Mouse (Mus musculus): ENCODE results near the gene Olfr995. TPM values are rescaled to one million over a fixed set of nuclear protein-coding genes. Genes with fewer than 3 reads are reported as not detected.

The Olfr995 gene
- not detected in 2 replicates for polyA plus RNA-seq (2014; fragmentation: Nextera tagmentation; extraction: Ambion mirVana)

GRCm38 (mm10) chr2:85443539-85443938 is at the start of gene Olfr995:
Gene Olfr995, minus strand, starts transcription at chr2:85443639.
- no peak within 1 kb of the TSS for H3K4me3 ChIP-seq (ENCODE audit: low read depth, low read length)
- no peaks in the 10 kb centered on the region for H3K9me3 ChIP-seq (ENCODE audit: control insufficient read depth, low read length)
- no peaks in the 10 kb centered on the region for H3K36me3 ChIP-seq (ENCODE audit: control insufficient read depth, insufficient read depth, low read length)
- no peaks in the 10 kb centered on the region for H3K4me1 ChIP-seq (replicated peaks; ENCODE audit: control insufficient read depth, insufficient read depth, low read length)
- ATAC-seq (replicated peaks; ENCODE audit: low FRiP score, low TSS enrichment, low read depth) = no peak
- no peak within 1 kb of the TSS for H3K27ac ChIP-seq (ENCODE audit: low read depth)
- H3K27me3 ChIP-seq (replicated peaks; ENCODE audit: control insufficient read depth, insufficient read depth, low read length) = no peaks in the 10 kb centered on the region
- no peak for DNase-seq (ENCODE audit: low spot score)
- WGBS = 33% methylated on average over 1 of the region's 1 CpGs
- no peak within 1 kb of the TSS for H3K9ac ChIP-seq (ENCODE audit: low read length)
- H3K4me2 ChIP-seq (ENCODE audit: low read length) = no peak within 1 kb of the TSS

DNA sequence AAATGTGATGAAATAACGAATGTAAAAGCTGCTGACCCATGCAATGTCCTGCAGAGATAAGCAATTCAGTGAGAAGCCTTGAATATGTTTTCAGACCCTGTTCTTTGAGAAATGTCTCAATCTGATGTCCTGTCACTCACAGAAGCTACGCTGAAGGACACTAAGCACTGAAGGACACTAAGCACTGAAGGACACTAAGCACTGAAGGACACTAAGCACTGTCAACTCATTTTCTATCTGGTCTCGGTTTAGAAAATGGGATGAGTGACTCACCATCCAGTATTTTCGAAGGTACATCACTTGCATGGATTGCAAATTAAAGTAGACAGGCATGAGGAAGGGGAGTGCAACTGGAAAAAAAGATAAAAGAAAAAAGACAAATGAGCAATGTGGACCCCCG is 47.0 kb upstream of the Olfr995 start:
- H3K4me3 ChIP-seq (ENCODE audit: low read depth, low read length) = no peak overlapping the region
- no peak overlapping the region for H3K27ac ChIP-seq (ENCODE audit: low read depth)
- no peaks in the 10 kb centered on the region for H3K4me1 ChIP-seq (replicated peaks; ENCODE audit: control insufficient read depth, insufficient read depth, low read length)
- H3K9ac ChIP-seq (ENCODE audit: low read length) = no peak overlapping the region
- no peak for ATAC-seq (replicated peaks; ENCODE audit: low FRiP score, low TSS enrichment, low read depth)
- 77% methylated on average over 5 of the region's 5 CpGs for WGBS
- DNase-seq (ENCODE audit: low spot score) = no peak
- no peaks in the 10 kb centered on the region for H3K9me3 ChIP-seq (ENCODE audit: control insufficient read depth, low read length)
- H3K36me3 ChIP-seq (ENCODE audit: control insufficient read depth, insufficient read depth, low read length) = no peaks in the 10 kb centered on the region
- no peak overlapping the region for H3K4me2 ChIP-seq (ENCODE audit: low read length)
- no peaks in the 10 kb centered on the region for H3K27me3 ChIP-seq (replicated peaks; ENCODE audit: control insufficient read depth, insufficient read depth, low read length)

GRCm38 (mm10) chr2:85466801-85467325 is 23.4 kb upstream of the Olfr995 start:
- 84% methylated on average over 3 of the region's 3 CpGs for WGBS

DNA sequence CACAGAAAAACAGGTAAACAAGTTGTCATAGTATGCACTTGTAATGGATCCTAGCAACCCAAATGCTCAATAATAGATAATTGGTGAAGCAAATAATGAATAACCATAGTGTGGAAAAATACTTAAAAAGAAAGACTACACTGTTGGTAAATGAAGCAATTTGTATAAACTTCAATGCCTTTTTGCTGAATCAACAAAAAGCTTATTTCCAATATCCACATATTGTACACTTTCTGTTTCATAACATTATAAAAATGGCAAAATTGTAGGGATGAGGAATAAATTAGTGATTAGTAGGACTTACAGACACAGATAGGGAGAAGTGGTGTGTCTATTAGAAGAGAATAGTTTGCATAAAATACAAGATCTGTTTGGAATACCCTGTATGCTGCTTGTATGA is 893 bp downstream of the Olfr995 start:
- DNase-seq (ENCODE audit: low spot score) (no peak), ATAC-seq (replicated peaks; ENCODE audit: low FRiP score, low TSS enrichment, low read depth) (no peak)
- no peaks in the 10 kb centered on the region for H3K36me3 ChIP-seq (ENCODE audit: control insufficient read depth, insufficient read depth, low read length)
- no peaks in the 10 kb centered on the region for H3K27me3 ChIP-seq (replicated peaks; ENCODE audit: control insufficient read depth, insufficient read depth, low read length)
- no peak overlapping the region for H3K4me2 ChIP-seq (ENCODE audit: low read length)
- H3K4me3 ChIP-seq (ENCODE audit: low read depth, low read length) = no peak overlapping the region
- no peaks in the 10 kb centered on the region for H3K4me1 ChIP-seq (replicated peaks; ENCODE audit: control insufficient read depth, insufficient read depth, low read length)
- H3K9me3 ChIP-seq (ENCODE audit: control insufficient read depth, low read length) = no peaks in the 10 kb centered on the region
- H3K27ac ChIP-seq (ENCODE audit: low read depth) = no peak overlapping the region
- H3K9ac ChIP-seq (ENCODE audit: low read length) = no peak overlapping the region

More at GRCm38 (mm10) chr2:85466801-85467325, 23.4 kb upstream of the Olfr995 start:
- no peaks in the 10 kb centered on the region for H3K27me3 ChIP-seq (replicated peaks; ENCODE audit: control insufficient read depth, insufficient read depth, low read length)
- H3K4me1 ChIP-seq (replicated peaks; ENCODE audit: control insufficient read depth, insufficient read depth, low read length) = no peaks in the 10 kb centered on the region
- no peaks in the 10 kb centered on the region for H3K36me3 ChIP-seq (ENCODE audit: control insufficient read depth, insufficient read depth, low read length)
- H3K4me2 ChIP-seq (ENCODE audit: low read length) = no peak overlapping the region
- DNase-seq (ENCODE audit: low spot score) = no peak
- H3K9me3 ChIP-seq (ENCODE audit: control insufficient read depth, low read length) = no peaks in the 10 kb centered on the region
- no peak overlapping the region for H3K27ac ChIP-seq (ENCODE audit: low read depth)
- no peak for ATAC-seq (replicated peaks; ENCODE audit: low FRiP score, low TSS enrichment, low read depth)
- no peak overlapping the region for H3K4me3 ChIP-seq (ENCODE audit: low read depth, low read length)
- H3K9ac ChIP-seq (ENCODE audit: low read length) = no peak overlapping the region

DNA sequence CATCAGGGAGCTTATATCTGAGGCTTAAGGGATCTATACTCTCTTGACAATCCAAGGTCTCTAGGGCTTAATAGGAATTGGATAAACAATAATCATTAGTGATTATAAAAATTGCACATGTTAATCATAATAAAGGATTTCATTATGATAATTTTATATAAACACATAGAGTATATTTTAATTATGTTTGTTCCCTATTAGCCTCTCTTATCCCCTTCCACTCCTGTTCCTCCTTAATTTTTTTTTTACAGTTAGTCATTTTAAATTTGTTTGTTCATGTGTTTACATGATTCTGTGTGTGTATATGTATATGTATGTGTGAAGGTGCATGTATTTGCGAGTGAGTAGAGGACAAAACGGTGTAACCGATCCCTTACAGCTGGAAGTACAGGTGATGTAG is 7.1 kb downstream of the Olfr995 start, which contains the start of gene Olfr994:
Gene Olfr994, minus strand, starts transcription at position 101 of the 400 bp plus-strand sequence.
- ATAC-seq (replicated peaks; ENCODE audit: low FRiP score, low TSS enrichment, low read depth) (no peak), DNase-seq (ENCODE audit: low spot score) (no peak)
- 84% methylated on average over 3 of the region's 3 CpGs for WGBS
- no peak within 1 kb of the TSS for H3K4me2 ChIP-seq (ENCODE audit: low read length)
- no peaks in the 10 kb centered on the region for H3K27me3 ChIP-seq (replicated peaks; ENCODE audit: control insufficient read depth, insufficient read depth, low read length)
- H3K4me3 ChIP-seq (ENCODE audit: low read depth, low read length) = no peak within 1 kb of the TSS
- no peak within 1 kb of the TSS for H3K9ac ChIP-seq (ENCODE audit: low read length)
- H3K4me1 ChIP-seq (replicated peaks; ENCODE audit: control insufficient read depth, insufficient read depth, low read length) = no peaks in the 10 kb centered on the region
- no peak within 1 kb of the TSS for H3K27ac ChIP-seq (ENCODE audit: low read depth)
- H3K36me3 ChIP-seq (ENCODE audit: control insufficient read depth, insufficient read depth, low read length) = no peaks in the 10 kb centered on the region
- no peaks in the 10 kb centered on the region for H3K9me3 ChIP-seq (ENCODE audit: control insufficient read depth, low read length)

DNA sequence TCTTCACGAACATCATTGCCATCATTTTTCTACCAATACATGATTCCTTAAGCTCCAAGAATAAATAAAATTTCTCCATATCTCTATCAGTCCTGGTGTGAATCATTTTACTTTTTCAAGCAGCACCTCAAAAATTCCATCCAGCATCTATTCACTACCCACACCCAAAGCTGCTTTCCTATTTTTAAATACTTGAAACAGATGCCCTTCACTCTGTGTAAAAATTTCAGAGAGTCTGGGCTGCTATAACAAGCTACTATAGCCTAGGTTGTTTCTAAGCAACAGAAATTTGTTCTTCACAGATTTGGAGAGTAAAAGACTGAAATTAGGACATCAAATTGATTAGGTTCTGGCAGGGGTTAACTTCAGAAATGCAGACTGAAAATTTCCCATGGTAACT is 17.5 kb downstream of the Olfr995 start:
- DNase-seq (ENCODE audit: low spot score) (no peak), ATAC-seq (replicated peaks; ENCODE audit: low FRiP score, low TSS enrichment, low read depth) (no peak)
- Histone ChIP-seq H3K4me3 (ENCODE audit: low read depth, low read length) (no peak overlapping the region), H3K4me2 (ENCODE audit: low read length) (no peak overlapping the region), H3K27ac (ENCODE audit: low read depth) (no peak overlapping the region), H3K4me1 (replicated peaks; ENCODE audit: control insufficient read depth, insufficient read depth, low read length) (no peaks in the 10 kb centered on the region), H3K36me3 (ENCODE audit: control insufficient read depth, insufficient read depth, low read length) (no peaks in the 10 kb centered on the region), H3K9ac (ENCODE audit: low read length) (no peak overlapping the region), H3K9me3 (ENCODE audit: control insufficient read depth, low read length) (no peaks in the 10 kb centered on the region), H3K27me3 (replicated peaks; ENCODE audit: control insufficient read depth, insufficient read depth, low read length) (no peaks in the 10 kb centered on the region)
- WGBS = 71% methylated on average over 1 of the region's 1 CpGs

DNA sequence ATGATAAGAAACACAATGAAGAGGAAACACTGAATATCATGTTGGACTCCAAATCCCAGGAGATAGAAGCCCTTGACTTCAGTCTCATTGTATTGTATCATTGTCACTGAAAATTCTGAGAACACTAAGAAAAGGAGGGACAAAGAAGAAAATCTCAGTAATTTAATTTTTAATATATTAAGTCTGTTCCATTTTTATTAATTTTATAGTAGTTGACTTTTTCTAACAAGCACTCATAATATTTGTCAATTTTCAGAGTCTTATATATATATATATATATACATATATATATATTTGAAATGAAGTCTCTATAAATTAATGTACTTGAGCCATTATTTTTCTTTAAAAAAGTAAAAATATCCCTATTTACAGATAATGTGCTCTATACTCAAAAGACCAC is 28.7 kb downstream of the Olfr995 start, which contains the start of gene Olfr993:
Gene Olfr993, minus strand, starts transcription at position 101 of the 400 bp plus-strand sequence.
- no peaks in the 10 kb centered on the region for H3K27me3 ChIP-seq (replicated peaks; ENCODE audit: control insufficient read depth, insufficient read depth, low read length)
- H3K27ac ChIP-seq (ENCODE audit: low read depth) = no peak within 1 kb of the TSS
- H3K9me3 ChIP-seq (ENCODE audit: control insufficient read depth, low read length) = no peaks in the 10 kb centered on the region
- H3K9ac ChIP-seq (ENCODE audit: low read length) = no peak within 1 kb of the TSS
- DNase-seq (ENCODE audit: low spot score) (no peak), ATAC-seq (replicated peaks; ENCODE audit: low FRiP score, low TSS enrichment, low read depth) (no peak)
- H3K4me2 ChIP-seq (ENCODE audit: low read length) = no peak within 1 kb of the TSS
- no peaks in the 10 kb centered on the region for H3K4me1 ChIP-seq (replicated peaks; ENCODE audit: control insufficient read depth, insufficient read depth, low read length)
- no peaks in the 10 kb centered on the region for H3K36me3 ChIP-seq (ENCODE audit: control insufficient read depth, insufficient read depth, low read length)
- no peak within 1 kb of the TSS for H3K4me3 ChIP-seq (ENCODE audit: low read depth, low read length)

DNA sequence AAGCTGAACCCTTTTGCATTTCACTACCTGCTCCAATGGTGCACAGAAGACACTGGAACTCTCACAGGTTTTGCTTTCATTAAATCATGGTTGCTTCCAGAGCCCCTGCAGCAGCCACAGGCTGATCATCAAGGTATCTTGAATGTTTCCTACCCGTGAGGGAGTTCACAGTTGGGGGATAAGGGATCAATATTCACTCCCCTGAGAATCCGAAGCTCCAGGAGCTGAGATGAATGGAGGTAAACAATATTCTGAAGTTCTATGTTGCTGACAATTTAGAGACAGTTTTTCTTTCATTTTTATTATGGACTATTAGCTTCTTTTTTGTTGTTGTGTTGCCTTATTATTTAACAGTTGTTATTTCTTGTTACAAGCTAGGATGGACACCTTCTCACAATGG is 34.1 kb downstream of the Olfr995 start, which contains the start of gene Olfr992:
Gene Olfr992, minus strand, starts transcription at position 101 of the 400 bp plus-strand sequence.
- Histone ChIP-seq H3K4me1 (replicated peaks; ENCODE audit: control insufficient read depth, insufficient read depth, low read length) (no peaks in the 10 kb centered on the region), H3K4me2 (ENCODE audit: low read length) (no peak within 1 kb of the TSS), H3K36me3 (ENCODE audit: control insufficient read depth, insufficient read depth, low read length) (no peaks in the 10 kb centered on the region), H3K4me3 (ENCODE audit: low read depth, low read length) (no peak within 1 kb of the TSS), H3K27ac (ENCODE audit: low read depth) (no peak within 1 kb of the TSS), H3K27me3 (replicated peaks; ENCODE audit: control insufficient read depth, insufficient read depth, low read length) (no peaks in the 10 kb centered on the region), H3K9ac (ENCODE audit: low read length) (no peak within 1 kb of the TSS), H3K9me3 (ENCODE audit: control insufficient read depth, low read length) (no peaks in the 10 kb centered on the region)
- 44% methylated on average over 2 of the region's 2 CpGs for WGBS
- DNase-seq (ENCODE audit: low spot score) (no peak), ATAC-seq (replicated peaks; ENCODE audit: low FRiP score, low TSS enrichment, low read depth) (no peak)

All from intestine, embryonic 14.5 days (tissue).